Mouse (Mus musculus) MEL (cell line): ENCODE data around the gene Krt90.

Source experiments
- CTCF ChIP-seq, 3 experiments: IDR thresholded peaks in 2 of 3; conservative IDR thresholded peaks in 1 of 3; 2 replicates each; pipeline ENCODE4 v1.5.1; 2011 to 2012; ENCODE audit warnings: low read length in 3 of 3, low read depth in 2 of 3, mild to moderate bottlenecking in 2 of 3, improper control_type of control experiment in 1 of 3, inconsistent platforms in 1 of 3, mixed read lengths in 1 of 3, moderate library complexity in 1 of 3; ENCODE audit not compliant: control insufficient read depth in 1 of 3, insufficient read depth in 1 of 3, poor library complexity in 1 of 3, severe bottlenecking in 1 of 3
- EP300 ChIP-seq, 2 experiments: IDR thresholded peaks; 2 replicates each; pipeline ENCODE4 v1.6.1; 2011; ENCODE audit warnings: improper control_type of control experiment in 2 of 2, low read length in 2 of 2, low read depth in 1 of 2, mild to moderate bottlenecking in 1 of 2
- GABPA ChIP-seq: IDR thresholded peaks from 2 replicates; pipeline ENCODE4 v1.6.1; 2012; ENCODE audit warnings: low read depth, mild to moderate bottlenecking, inconsistent platforms, low read length, improper control_type of control experiment, moderate library complexity
- MEF2A ChIP-seq: IDR thresholded peaks from 2 replicates; pipeline ENCODE4 v1.6.1; 2014; ENCODE audit warnings: low read depth, mild to moderate bottlenecking, inconsistent platforms, low read length, improper control_type of control experiment; ENCODE audit not compliant: poor library complexity, insufficient replicate concordance, severe bottlenecking; ENCODE audit errors: extremely low read depth
- TCF12 ChIP-seq: IDR thresholded peaks from 2 replicates; pipeline ENCODE4 v1.6.1; 2014; ENCODE audit warnings: low read depth, mild to moderate bottlenecking, inconsistent platforms, low read length, improper control_type of control experiment, moderate library complexity
- UBTF ChIP-seq: IDR thresholded peaks from 2 replicates; pipeline ENCODE4 v1.6.1; 2012; ENCODE audit warnings: low read depth, mild to moderate bottlenecking, inconsistent platforms, low read length, improper control_type of control experiment, moderate library complexity, borderline replicate concordance; ENCODE audit not compliant: insufficient read depth
- ZMIZ1 ChIP-seq: IDR thresholded peaks from 2 replicates; pipeline ENCODE4 v1.6.1; 2012; ENCODE audit warnings: low read depth, mild to moderate bottlenecking, inconsistent platforms, low read length, improper control_type of control experiment, moderate library complexity
- ZNF384 ChIP-seq: IDR thresholded peaks from 2 replicates; pipeline ENCODE4 v1.6.1; 2012; ENCODE audit warnings: low read depth, mild to moderate bottlenecking, inconsistent platforms, low read length, improper control_type of control experiment

- no peak for TF ChIP-seq MEF2A
- TF ChIP-seq ZNF384: no peak
- TF ChIP-seq TCF12: no peak
- TF ChIP-seq UBTF: no peak
- TF ChIP-seq CTCF (IDR thresholded peaks at IDR 0.05 in 2 of 3, conservative IDR thresholded peaks at IDR 0.05 in 1 of 3; ENCODE audit: control insufficient read depth in 1 of 3, insufficient read depth in 1 of 3, low read depth in 2 of 3, low read length in 3 of 3, poor library complexity in 1 of 3, severe bottlenecking in 1 of 3): no peak
- no peak for TF ChIP-seq ZMIZ1
- TF ChIP-seq EP300 (IDR thresholded peaks at IDR 0.05; ENCODE audit: low read depth in 1 of 2, low read length in 2 of 2): no peak
- TF ChIP-seq GABPA: no peak
These were observed 4.6 kb downstream of the Krt90 start for GRCm38 (mm10) chr15:101558034-101558646.
